Mouse (Mus musculus) midbrain, embryonic 14.5 days (tissue): ENCODE measurements at regions not wholly inside any gene's neighbourhood (a gene's known extent, or its start where the extent isn't known, plus 50 kb on each side); places are given as distances from the start of the nearest gene placed in this dataset.

Experiments used
- ATAC-seq: fragments of 200-750 bp; cut with Nextera tagmentation; 2 replicates; pipeline ENCODE4 v1.8.0; 2017; ENCODE audit warnings: moderate number of reproducible peaks, moderate library complexity; ENCODE audit not compliant: low FRiP score, low TSS enrichment
- DNase-seq: peaks from one replicate; pipeline ENCODE4 v3.0.0-alpha.2; 2015
- H3K27ac ChIP-seq: fragments of 300-500 bp; sonication (generic); replicated peaks from 2 replicates; pipeline ENCODE4 v1.5.1; 2014; ENCODE audit warnings: mild to moderate bottlenecking, low read depth, low read length, moderate library complexity
- H3K27me3 ChIP-seq: fragments of 300-500 bp; sonication (generic); 2 replicates; pipeline ENCODE4 v1.6.1; 2014; ENCODE audit warnings: low read length, control low read depth, mixed read lengths; ENCODE audit not compliant: control insufficient read depth, insufficient read depth
- H3K36me3 ChIP-seq: fragments of 300-500 bp; sonication (generic); 2 replicates; pipeline ENCODE4 v1.6.1; 2014; ENCODE audit warnings: low read length, control low read depth; ENCODE audit not compliant: control insufficient read depth, insufficient read depth
- H3K4me1 ChIP-seq: fragments of 300-500 bp; sonication (generic); 2 replicates; pipeline ENCODE4 v1.6.1; 2014; ENCODE audit warnings: mild to moderate bottlenecking, antibody characterized with exemption, low read length, control low read depth; ENCODE audit not compliant: control insufficient read depth, insufficient read depth
- H3K4me2 ChIP-seq: fragments of 300-500 bp; sonication (generic); 2 replicates; pipeline ENCODE4 v1.6.1; 2014; ENCODE audit warnings: mild to moderate bottlenecking, low read length, moderate library complexity
- H3K4me3 ChIP-seq: fragments of 300-500 bp; sonication (generic); replicated peaks from 2 replicates; pipeline ENCODE4 v1.5.1; 2014; ENCODE audit warnings: low read depth, low read length
- H3K9ac ChIP-seq: fragments of 300-500 bp; sonication (generic); replicated peaks from 2 replicates; pipeline ENCODE4 v1.6.1; 2014; ENCODE audit warnings: mild to moderate bottlenecking, low read length, moderate library complexity
- H3K9me3 ChIP-seq: fragments of 300-500 bp; sonication (generic); 2 replicates; pipeline ENCODE4 v1.6.1; 2016; ENCODE audit warnings: low read length, control low read depth, mixed read lengths; ENCODE audit not compliant: control insufficient read depth
- WGBS: fragments of 180-500 bp; shearing (Covaris S2); extraction: QIAGEN DNeasy Blood & Tissue Kit; methylation state at CpG from one replicate; pipeline ENCODE4 v1.1.7; 2014; 5-methylcytosine and 5-hydroxymethylcytosine counted together

DNA sequence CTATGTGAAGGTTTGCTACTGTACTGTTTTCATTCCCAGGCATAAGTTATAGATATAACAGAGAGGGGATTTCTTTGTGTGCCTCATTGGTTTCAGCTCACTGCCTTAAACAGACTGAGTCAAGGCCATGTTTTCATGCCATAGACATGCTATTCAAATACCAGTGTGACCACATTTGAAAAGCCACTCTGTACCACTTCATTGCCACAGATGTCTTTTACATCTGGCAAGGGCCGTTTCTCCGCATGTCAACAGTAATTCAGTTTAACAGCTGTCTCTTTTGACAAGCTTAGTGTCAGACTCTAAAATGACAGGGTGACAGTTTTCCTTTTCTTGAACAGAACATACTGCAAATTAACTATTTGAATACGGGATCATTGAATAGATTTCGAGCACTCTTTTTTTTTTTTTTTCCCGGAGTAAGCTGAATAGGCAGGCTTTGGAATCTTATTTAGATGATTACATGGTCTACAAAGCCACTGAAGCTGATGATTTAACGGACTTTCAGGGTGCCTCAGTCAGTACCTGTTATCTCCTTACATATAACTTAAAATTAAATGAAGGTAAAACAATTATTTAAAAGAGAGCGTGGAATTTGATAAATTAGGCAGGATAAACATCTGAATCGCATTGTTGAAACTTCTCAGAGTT, 229.4 kb upstream of the Pou3f4 start:
- H3K9me3 ChIP-seq: no peaks in the 10 kb centered on the region
- 37% methylated on average over 8 of the region's 8 CpGs for WGBS
- no peak overlapping the region for H3K9ac ChIP-seq
- no peak overlapping the region; the same call in 1 of the 2 replicates for H3K4me2 ChIP-seq
- H3K27me3 ChIP-seq: no peaks in the 10 kb centered on the region
- DNase-seq (peak; percentile 45), ATAC-seq (peak; percentile 84; the same call in 1 of the 2 replicates)
- no peak overlapping the region for H3K4me3 ChIP-seq
- no peak overlapping the region for H3K27ac ChIP-seq
- H3K4me1 ChIP-seq: no peaks in the 10 kb centered on the region
- H3K36me3 ChIP-seq: no peaks in the 10 kb centered on the region
